Mouse (Mus musculus): Measurements from ENCODE around the gene Srp9. TPM values are rescaled to one million over a fixed set of nuclear protein-coding genes. Genes with fewer than 3 reads are reported as not detected.

Srp9 gene
- total RNA-seq, 2 experiments from 2014 or later: 147 to 168 TPM

GRCm38 (mm10) chr1:182103436-182103835, 21.1 kb upstream of the Srp9 start:
- no peak for ATAC-seq (replicated peaks; ENCODE audit: poor library complexity, severe bottlenecking)

DNA sequence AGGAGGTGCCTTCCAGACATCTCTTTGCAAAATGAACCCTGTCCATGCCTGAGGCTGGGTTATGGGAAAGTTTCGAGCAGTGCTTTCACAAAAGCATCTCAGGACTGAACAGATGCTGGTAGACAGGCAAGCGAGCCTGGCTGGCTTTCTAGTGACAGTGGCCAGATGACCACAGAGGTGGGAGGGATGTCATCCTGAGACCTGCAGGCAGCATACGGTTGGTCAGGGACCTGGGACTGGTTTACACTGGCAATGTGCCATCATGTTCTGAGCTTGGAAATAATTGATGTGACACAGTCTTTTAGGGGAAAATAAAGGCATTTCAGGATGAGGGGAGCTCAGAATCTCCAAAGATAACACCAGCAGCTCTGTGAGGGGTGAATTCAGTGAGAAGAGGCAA, 19.5 kb upstream of the Srp9 start:
- ATAC-seq (replicated peaks; ENCODE audit: poor library complexity, severe bottlenecking): no peak

DNA sequence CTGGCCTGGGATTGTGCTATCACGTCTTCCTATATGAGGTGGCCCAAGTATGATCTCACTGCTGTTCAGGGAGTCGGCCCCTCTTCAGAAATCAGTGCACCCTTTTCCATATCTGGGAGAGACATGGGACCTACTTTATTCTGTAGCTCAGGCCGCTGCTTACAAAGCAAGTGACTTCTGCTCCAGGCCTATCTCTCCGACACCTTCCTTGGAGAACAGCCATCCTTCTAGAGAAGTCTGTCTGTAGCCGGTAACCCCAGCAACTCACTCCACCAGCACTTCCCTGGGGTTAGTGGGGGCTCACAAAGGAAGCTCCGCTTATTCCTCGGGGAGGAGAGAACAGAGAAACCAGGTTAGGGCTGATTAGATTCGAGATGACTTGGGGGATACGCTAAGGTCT, 17.3 kb upstream of the Srp9 start:
- ATAC-seq (replicated peaks; ENCODE audit: poor library complexity, severe bottlenecking): no peak

DNA sequence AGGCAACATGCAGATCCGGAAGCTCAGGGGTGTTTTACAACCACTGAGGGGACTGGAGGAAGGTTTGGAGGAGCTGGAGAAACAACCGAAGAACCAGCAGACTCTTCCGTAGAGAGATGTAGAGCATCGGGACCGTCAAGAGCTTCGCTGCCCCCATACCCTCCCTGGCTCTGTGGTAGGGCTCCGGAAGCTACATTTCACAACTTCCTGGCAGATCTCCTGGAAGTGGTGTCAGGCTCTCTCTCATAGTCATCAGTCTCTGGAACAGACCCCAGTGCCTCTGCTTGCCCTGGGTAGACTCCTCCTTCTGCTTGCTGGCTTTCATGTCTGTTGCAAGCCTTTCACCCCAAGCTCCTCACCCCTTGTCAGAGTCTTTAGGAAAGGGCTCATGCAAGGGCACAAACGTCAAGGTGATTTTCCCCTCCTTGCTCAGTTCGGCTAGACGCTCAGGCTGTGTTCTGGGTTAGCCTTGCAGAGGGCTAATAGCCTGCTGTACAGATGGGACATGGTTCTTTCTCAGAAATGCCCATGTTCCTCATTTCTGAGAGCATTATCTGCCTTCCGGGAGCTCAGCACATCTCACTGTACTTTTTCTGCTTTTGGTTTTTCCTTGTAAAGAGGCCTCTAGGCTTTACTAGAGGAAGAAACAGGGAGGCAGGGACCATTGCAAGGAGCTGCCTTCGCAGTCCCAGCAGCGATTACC, 16.0 kb upstream of the Srp9 start:
- peak; percentile 91 for ATAC-seq (replicated peaks; ENCODE audit: poor library complexity, severe bottlenecking)

- ATAC-seq (replicated peaks; ENCODE audit: poor library complexity, severe bottlenecking): no peak
Observed at GRCm38 (mm10) chr1:182110185-182110584, 14.4 kb upstream of the Srp9 start.

DNA sequence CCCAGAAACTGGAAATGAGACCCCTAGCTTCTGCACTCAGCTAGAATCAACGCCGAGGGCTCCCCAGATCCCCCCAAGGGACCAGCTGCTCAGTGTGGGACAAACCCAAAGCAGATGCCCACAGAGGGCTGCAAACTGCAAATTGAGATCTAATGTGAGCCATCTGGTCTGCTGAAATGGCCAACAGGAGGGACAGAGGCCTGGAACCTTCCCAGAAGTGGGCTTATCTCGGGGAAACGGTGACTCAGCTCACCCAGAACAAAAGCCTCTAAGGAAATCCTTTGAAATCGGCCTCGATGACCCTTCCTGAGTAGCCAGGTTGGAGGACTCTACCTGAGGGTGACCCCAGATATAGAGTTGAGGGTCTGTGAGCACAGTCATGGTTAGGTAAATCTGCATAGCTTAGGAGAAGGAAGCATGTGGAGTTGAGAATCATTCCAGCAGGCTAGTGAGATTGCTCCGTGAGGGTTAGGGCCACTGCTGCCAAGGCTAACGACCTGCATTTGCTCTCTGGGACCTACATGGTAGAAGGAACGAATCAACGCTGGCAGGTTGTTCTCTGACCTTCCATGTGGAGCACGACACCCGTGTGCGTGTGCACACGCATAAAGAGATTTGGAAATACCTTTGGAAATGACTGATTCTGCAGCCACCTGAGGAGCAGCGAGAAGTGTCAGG, 13.7 kb upstream of the Srp9 start:
- no peak for ATAC-seq (replicated peaks; ENCODE audit: poor library complexity, severe bottlenecking)

DNA sequence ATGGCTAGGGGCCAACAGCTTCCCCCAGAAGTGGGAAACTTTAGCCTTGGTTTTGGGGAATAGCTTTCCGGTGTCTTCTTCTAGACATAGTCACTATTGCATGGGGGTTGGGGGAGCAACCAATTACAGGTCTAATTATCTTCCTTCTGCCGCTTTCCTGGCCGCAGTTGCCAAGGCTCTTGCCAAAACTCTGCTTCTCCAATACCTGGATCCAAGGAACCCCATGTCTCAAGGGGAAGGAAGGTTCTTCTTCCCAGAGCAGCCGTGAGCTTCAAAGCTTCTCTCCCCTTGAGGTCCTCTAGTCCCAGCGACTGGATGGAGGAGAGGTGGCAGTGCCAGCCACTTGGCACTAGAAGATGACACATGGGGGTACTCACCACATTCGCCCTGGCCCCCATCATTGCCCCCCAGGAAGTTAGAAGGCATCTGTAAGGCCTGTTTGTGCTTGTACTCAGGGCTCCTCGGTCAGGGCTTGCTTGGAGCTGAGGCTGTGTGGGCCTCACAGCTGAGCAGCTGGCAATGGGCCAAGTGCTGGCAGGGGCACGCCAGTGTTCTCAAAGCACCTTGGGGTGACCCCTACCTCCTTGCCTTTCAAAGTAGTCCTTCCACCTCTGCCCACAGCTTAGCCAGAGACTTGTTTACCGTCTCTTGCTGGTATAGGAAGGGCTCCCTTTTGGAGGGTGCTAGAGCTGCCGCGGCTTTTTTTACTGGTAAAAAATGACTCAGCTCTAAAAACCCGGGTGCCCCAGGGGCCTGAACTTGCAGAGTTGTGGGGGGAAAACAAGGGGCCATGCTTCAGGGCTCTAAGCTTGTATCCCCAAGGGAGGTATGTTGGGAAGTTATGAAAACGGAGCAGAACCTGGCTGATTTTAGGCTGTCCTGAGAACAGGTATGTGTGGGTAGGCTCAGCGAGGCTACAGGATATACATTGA, 12.9 kb upstream of the Srp9 start:
- ATAC-seq (replicated peaks; ENCODE audit: poor library complexity, severe bottlenecking): no peak

GRCm38 (mm10) chr1:182112385-182112784, 12.2 kb upstream of the Srp9 start:
- ATAC-seq (replicated peaks; ENCODE audit: poor library complexity, severe bottlenecking): no peak

DNA sequence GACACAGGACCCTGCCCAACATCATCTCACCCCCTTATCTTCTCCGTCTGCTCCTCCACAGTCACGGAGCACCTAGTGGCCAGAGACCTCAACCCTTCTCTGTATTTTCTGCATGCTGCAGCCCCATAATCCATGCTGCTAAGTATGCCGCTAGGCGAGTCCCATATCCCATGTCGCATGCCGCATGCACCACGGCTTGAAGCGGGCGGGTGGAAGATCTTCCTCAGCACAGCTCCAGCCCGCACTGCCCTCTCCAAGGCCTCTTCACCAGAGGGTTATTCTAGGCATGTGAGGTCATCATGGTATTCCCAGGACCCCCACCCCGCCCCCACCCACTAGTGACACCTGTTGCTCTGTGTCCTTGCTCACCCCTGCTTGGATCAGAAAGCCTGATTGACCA, 11.4 kb upstream of the Srp9 start:
- ATAC-seq (replicated peaks; ENCODE audit: poor library complexity, severe bottlenecking): no peak

- ATAC-seq (replicated peaks; ENCODE audit: poor library complexity, severe bottlenecking): no peak
Observed at GRCm38 (mm10) chr1:182113587-182114500, 10.7 kb upstream of the Srp9 start.

DNA sequence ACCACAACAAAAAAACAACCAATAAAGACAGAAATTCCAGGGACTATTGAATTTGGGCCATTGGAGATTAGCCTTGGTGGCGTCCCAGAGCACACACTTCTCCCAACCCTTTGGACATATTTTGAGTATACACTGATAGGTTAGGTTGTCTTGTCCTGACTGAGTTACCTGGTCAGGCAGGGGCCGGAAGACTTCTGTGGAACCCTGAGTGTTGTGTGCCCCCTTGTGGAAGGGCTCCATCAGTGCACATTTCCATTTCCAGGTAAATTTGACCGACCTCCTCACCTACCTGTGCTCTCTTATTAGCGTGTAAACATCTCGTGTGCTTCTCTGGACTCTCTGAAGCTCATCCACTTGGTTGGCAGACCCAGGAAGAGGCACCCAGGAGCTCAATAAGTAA, 9.3 kb upstream of the Srp9 start:
- peak; percentile 62 for ATAC-seq (replicated peaks; ENCODE audit: poor library complexity, severe bottlenecking)

DNA sequence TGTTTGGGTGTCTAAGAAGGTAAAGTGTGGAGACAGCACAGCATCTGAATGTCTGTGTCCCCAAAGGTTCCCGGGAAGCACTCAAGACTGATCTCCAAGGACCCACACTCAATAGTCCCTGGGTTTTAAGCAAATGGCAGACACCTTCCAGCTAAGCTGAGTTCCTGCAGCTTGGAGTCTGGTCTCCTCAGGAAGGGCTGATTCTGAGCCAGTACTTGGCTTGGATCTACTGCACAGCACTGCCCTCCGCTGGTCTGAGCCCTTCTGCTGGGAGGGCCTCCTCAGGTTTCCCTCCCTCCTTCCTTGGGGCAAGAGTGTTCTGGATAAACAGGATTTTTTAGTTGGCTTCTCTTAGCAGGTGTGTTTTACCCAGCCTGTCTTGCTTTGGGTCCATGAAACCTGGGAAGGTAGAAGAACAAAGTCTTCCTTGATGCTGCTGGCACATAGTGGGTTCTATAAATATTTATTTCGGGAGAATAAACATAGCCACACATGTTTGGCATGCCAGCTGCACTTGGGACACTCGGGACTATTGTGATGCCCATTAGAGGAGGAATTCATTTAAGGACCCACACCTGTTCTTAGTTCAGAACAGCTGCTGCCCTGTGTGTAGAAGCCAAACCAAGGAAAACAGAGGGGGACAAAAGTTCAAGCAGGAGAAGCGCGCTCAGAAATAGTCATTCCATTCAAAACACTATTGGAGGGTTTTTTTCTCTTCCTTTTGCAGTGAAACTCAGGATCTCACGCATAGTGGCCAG, 8.7 kb upstream of the Srp9 start:
- ATAC-seq (replicated peaks; ENCODE audit: poor library complexity, severe bottlenecking): no peak; the same call in 1 of the 2 replicates

GRCm38 (mm10) chr1:182122413-182122812, 2.1 kb upstream of the Srp9 start:
- ATAC-seq (replicated peaks; ENCODE audit: poor library complexity, severe bottlenecking): no peak

DNA sequence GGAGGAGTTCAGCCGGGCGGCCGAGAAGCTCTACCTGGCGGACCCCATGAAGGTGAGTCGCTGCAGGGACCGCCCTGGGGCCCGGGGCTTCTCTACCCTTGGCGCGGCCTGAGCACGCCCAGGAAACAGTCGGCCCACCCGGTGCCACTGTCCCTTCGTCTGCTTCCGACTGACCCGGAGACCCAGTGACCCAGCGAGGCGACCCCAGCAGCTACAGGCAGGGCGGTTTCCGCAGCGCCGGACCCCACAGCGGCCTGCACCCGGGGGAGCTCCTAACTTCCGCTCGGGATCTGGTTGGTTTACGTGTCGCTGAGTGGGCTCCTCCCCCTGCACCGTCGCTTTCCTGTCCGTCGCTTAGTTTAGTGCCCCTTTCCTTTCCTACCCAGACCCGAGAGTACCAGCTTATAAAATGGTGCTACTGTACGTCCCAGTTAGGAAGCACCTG, 409 bp downstream of the Srp9 start:
- ATAC-seq (replicated peaks; ENCODE audit: poor library complexity, severe bottlenecking): peak; percentile 93

- ATAC-seq (replicated peaks; ENCODE audit: poor library complexity, severe bottlenecking): peak; percentile 73
Observed at GRCm38 (mm10) chr1:182130830-182131229, 6.3 kb downstream of the Srp9 start.

GRCm38 (mm10) chr1:182137204-182138125, 12.9 kb downstream of the Srp9 start:
- ATAC-seq (replicated peaks; ENCODE audit: poor library complexity, severe bottlenecking): peak; percentile 40

DNA sequence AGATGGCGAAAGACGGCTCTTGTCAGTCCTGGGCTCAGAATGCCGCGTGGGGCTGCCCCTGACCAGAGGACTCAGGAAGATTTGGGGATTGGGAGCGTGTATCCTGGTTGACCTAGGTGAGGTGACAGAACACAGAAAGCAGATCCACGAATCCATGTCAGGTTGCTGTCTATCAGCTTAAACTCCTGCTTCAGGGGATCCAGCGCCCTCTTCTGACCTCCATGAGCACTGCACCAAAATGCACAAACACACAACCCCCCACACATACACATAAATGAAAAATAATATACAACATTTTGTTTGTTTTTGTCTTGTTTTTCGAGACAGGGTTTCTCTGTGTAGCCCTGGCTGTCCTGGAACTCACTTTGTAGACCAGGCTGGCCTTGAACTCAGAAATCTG, 13.6 kb downstream of the Srp9 start:
- no peak for ATAC-seq (replicated peaks; ENCODE audit: poor library complexity, severe bottlenecking)

- no peak for ATAC-seq (replicated peaks; ENCODE audit: poor library complexity, severe bottlenecking)
Observed at GRCm38 (mm10) chr1:182139937-182140336, 15.4 kb downstream of the Srp9 start.

Measured in granulocyte monocyte progenitor cell, adult 5-6 weeks (primary cell).